ENCODE assay signal across 8 mouse cellular contexts in the genomic region with DNA sequence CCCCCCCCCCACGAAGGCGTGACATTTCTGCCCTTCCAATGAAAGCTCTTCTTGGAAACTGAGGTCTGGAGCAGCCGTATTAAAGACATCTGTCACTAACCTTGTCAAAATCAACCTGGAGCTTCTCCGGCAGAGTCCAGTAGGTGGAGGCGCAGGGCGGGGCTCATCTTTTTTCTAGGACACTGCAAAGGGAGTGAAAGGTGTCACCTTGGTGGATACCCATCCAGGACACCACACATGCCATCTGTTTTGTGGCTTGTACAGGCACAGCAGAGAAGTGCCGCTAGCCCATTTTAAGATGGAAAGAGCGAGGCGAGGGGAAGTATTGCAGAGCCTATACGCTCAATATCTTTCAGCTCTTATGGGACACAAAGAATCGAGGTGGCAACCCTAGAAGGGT.
DNase-seq lines count a peak whose midpoint lies in the region; ATAC-seq and TF ChIP-seq lines count a peak whose summit lies in the region.

No protein-coding gene starts in this region.

- WGBS in hindbrain, embryonic 12.5 days: 49% methylated on average over 11 of the region's 11 CpGs
- 54% methylated on average over 11 of the region's 11 CpGs for WGBS in midbrain, embryonic 11.5 days

- peak overlapping the region; percentile 62 for H3K4me2 ChIP-seq in hindbrain, embryonic 12.5 days (replicated peaks)
- H3K4me2 ChIP-seq in midbrain, embryonic 11.5 days: peak overlapping the region; percentile 55

- no peaks in the 10 kb centered on the region for H3K4me1 ChIP-seq in ES-Bruce4 (ENCODE audit: control insufficient read depth, insufficient read depth, low read length)
- peaks cover 8% of the 10 kb centered on the region for H3K4me1 ChIP-seq in hindbrain, embryonic 12.5 days
- no peaks in the 10 kb centered on the region for H3K4me1 ChIP-seq in midbrain, embryonic 11.5 days (ENCODE audit: control insufficient read depth, insufficient read depth, low read length)

- no peaks in the 10 kb centered on the region for H3K36me3 ChIP-seq in ES-Bruce4 (ENCODE audit: control insufficient read depth, insufficient read depth, low read length, poor library complexity, severe bottlenecking)
- no peaks in the 10 kb centered on the region for H3K36me3 ChIP-seq in hindbrain, embryonic 12.5 days
- no peaks in the 10 kb centered on the region for H3K36me3 ChIP-seq in midbrain, embryonic 11.5 days (ENCODE audit: control insufficient read depth, insufficient read depth, low read length)

- peak; percentile 18 for ATAC-seq in hindbrain, embryonic 12.5 days (ENCODE audit: low FRiP score)
- peak; percentile 55 for ATAC-seq in midbrain, embryonic 11.5 days (ENCODE audit: low FRiP score)

- TF ChIP-seq CTCF in gastrocnemius, adult 2 months (IDR thresholded peaks at IDR 0.05): no peak
- no peak for TF ChIP-seq CTCF in ES-Bruce4 (IDR thresholded peaks at IDR 0.05; ENCODE audit: low read depth, low read length)

- H3K27me3 ChIP-seq in ES-Bruce4 (ENCODE audit: control insufficient read depth, insufficient read depth, low read length, poor library complexity, severe bottlenecking): no peaks in the 10 kb centered on the region
- H3K27me3 ChIP-seq in hindbrain, embryonic 12.5 days: peaks cover 17% of the 10 kb centered on the region
- no peaks in the 10 kb centered on the region for H3K27me3 ChIP-seq in midbrain, embryonic 11.5 days (ENCODE audit: control insufficient read depth, insufficient read depth, low read length)

- no peak for TF ChIP-seq POLR2A in ES-Bruce4 (IDR thresholded peaks at IDR 0.05; ENCODE audit: insufficient read depth, low read length)

- TF ChIP-seq EP300 in ES-Bruce4 (IDR thresholded peaks at IDR 0.05; ENCODE audit: insufficient read depth, low read depth, low read length): no peak

- H3K27ac ChIP-seq in gastrocnemius, adult 2 months: no peak overlapping the region
- no peak overlapping the region for H3K27ac ChIP-seq in ES-Bruce4 (ENCODE audit: insufficient read depth, low read length)
- H3K27ac ChIP-seq in hindbrain, embryonic 12.5 days: peak overlapping the region; percentile 45; the same call in 1 of the 2 replicates
- no peak overlapping the region for H3K27ac ChIP-seq in midbrain, embryonic 11.5 days (ENCODE audit: low read depth, low read length)

- H3K9ac ChIP-seq in ES-Bruce4 (ENCODE audit: low read depth, poor library complexity, severe bottlenecking): no peak overlapping the region
- peak overlapping the region; percentile 49 for H3K9ac ChIP-seq in hindbrain, embryonic 12.5 days
- no peak overlapping the region for H3K9ac ChIP-seq in midbrain, embryonic 11.5 days (ENCODE audit: low read length)

- H3K4me3 ChIP-seq in gastrocnemius, adult 2 months: peak overlapping the region; percentile 68
- H3K4me3 ChIP-seq in ES-Bruce4 (ENCODE audit: low read depth, low read length): peak overlapping the region; percentile 70; the same call in 1 of the 2 replicates
- H3K4me3 ChIP-seq in hindbrain, embryonic 12.5 days: peak overlapping the region; percentile 36
- H3K4me3 ChIP-seq in midbrain, embryonic 11.5 days (ENCODE audit: low read depth, low read length): peak overlapping the region; percentile 32

- H3K9me3 ChIP-seq in ES-Bruce4 (replicated peaks; ENCODE audit: control insufficient read depth, insufficient read depth, low read length, poor library complexity, severe bottlenecking): no peaks in the 10 kb centered on the region
- H3K9me3 ChIP-seq in hindbrain, embryonic 12.5 days (replicated peaks): no peaks in the 10 kb centered on the region
- no peaks in the 10 kb centered on the region for H3K9me3 ChIP-seq in midbrain, embryonic 11.5 days (ENCODE audit: control insufficient read depth, low read length)

- intact Hi-C loops in gastrocnemius, adult 2 months (cut with DNase I): loop anchor here (10.0 kb wide), 1 partner anchor 334 kb away; no protein-coding TSS in a partner anchor

- DNase-seq in gastrocnemius, adult 2 months: no peak
- no peak for DNase-seq in gastrocnemius, postnatal 25 days
- peak; percentile 88 for DNase-seq in midbrain, embryonic 11.5 days (ENCODE audit: low spot score, missing footprints)
- DNase-seq in layer of hippocampus, postnatal 14 days (ENCODE audit: low spot score in 2 of 2): no peak
- no peak for DNase-seq in kidney, postnatal 4 days
- no peak for DNase-seq in adrenal gland, postnatal 25 days
